Mouse (Mus musculus): ENCODE measurements at regions not wholly inside any gene's neighbourhood (a gene's known extent, or its start where the extent isn't known, plus 50 kb on each side); places are given as distances from the start of the nearest gene placed in this dataset.

GRCm38 (mm10) chr4:55689479-55689878, 157.2 kb upstream of the Klf4 start:
- no peak overlapping the region for H3K4me3 ChIP-seq (ENCODE audit: low read depth, low read length)
- 68% methylated on average over 1 of the region's 1 CpGs for WGBS
- no peaks in the 10 kb centered on the region for H3K4me1 ChIP-seq (replicated peaks; ENCODE audit: control insufficient read depth, insufficient read depth)
- ATAC-seq (ENCODE audit: low FRiP score, low TSS enrichment), result no peak
- TF ChIP-seq EP300 (optimal IDR thresholded peaks at IDR 0.05), result no peak
- no peak for TF ChIP-seq CTCF (IDR thresholded peaks at IDR 0.05; ENCODE audit: low read depth)
- no peaks in the 10 kb centered on the region for H3K36me3 ChIP-seq (ENCODE audit: control insufficient read depth, insufficient read depth, low read length)
- no peak overlapping the region for H3K9ac ChIP-seq (ENCODE audit: low read length)
- no peak overlapping the region for H3K4me2 ChIP-seq (replicated peaks; ENCODE audit: low read depth)
- H3K27ac ChIP-seq (replicated peaks), result no peak overlapping the region
- H3K9me3 ChIP-seq (ENCODE audit: control insufficient read depth, low read length), result no peaks in the 10 kb centered on the region
- DNase-seq (ENCODE audit: low spot score), result no peak
- H3K27me3 ChIP-seq (ENCODE audit: control insufficient read depth, insufficient read depth, low read length), result no peaks in the 10 kb centered on the region

- Histone ChIP-seq H3K4me1 (replicated peaks; ENCODE audit: control insufficient read depth, insufficient read depth) (no peaks in the 10 kb centered on the region), H3K4me2 (replicated peaks; ENCODE audit: low read depth) (no peak overlapping the region), H3K27ac (replicated peaks) (no peak overlapping the region), H3K9me3 (ENCODE audit: control insufficient read depth, low read length) (no peaks in the 10 kb centered on the region), H3K4me3 (ENCODE audit: low read depth, low read length) (no peak overlapping the region), H3K36me3 (ENCODE audit: control insufficient read depth, insufficient read depth, low read length) (no peaks in the 10 kb centered on the region), H3K9ac (ENCODE audit: low read length) (no peak overlapping the region), H3K27me3 (ENCODE audit: control insufficient read depth, insufficient read depth, low read length) (no peaks in the 10 kb centered on the region)
- DNase-seq (ENCODE audit: low spot score), result no peak
- ATAC-seq (ENCODE audit: low FRiP score, low TSS enrichment), result no peak
- WGBS, result 86% methylated on average over 3 of the region's 3 CpGs
- TF ChIP-seq CTCF (IDR thresholded peaks at IDR 0.05; ENCODE audit: low read depth), result no peak
- TF ChIP-seq EP300 (optimal IDR thresholded peaks at IDR 0.05), result no peak
Observed at GRCm38 (mm10) chr4:55686771-55687170, 154.5 kb upstream of the Klf4 start.

- no peak overlapping the region for H3K27ac ChIP-seq (replicated peaks)
- DNase-seq (ENCODE audit: low spot score), result no peak
- whole genome bisulfite sequencing, result 52% methylated on average over 6 of the region's 6 CpGs
- no peak overlapping the region for H3K9ac ChIP-seq (ENCODE audit: low read length)
- no peak overlapping the region for H3K4me2 ChIP-seq (replicated peaks; ENCODE audit: low read depth)
- H3K27me3 ChIP-seq (ENCODE audit: control insufficient read depth, insufficient read depth, low read length), result no peaks in the 10 kb centered on the region
- TF ChIP-seq CTCF (IDR thresholded peaks at IDR 0.05; ENCODE audit: low read depth) (no peak), EP300 (optimal IDR thresholded peaks at IDR 0.05) (no peak)
- no peaks in the 10 kb centered on the region for H3K4me1 ChIP-seq (replicated peaks; ENCODE audit: control insufficient read depth, insufficient read depth)
- ATAC-seq (ENCODE audit: low FRiP score, low TSS enrichment), result no peak
- no peaks in the 10 kb centered on the region for H3K9me3 ChIP-seq (ENCODE audit: control insufficient read depth, low read length)
- no peaks in the 10 kb centered on the region for H3K36me3 ChIP-seq (ENCODE audit: control insufficient read depth, insufficient read depth, low read length)
- no peak overlapping the region for H3K4me3 ChIP-seq (ENCODE audit: low read depth, low read length)
Observed at GRCm38 (mm10) chr4:55672288-55672687, 140.0 kb upstream of the Klf4 start.

GRCm38 (mm10) chr4:55670258-55670657, 138.0 kb upstream of the Klf4 start:
- no peak for ATAC-seq (ENCODE audit: low FRiP score, low TSS enrichment)
- no peaks in the 10 kb centered on the region for H3K27me3 ChIP-seq (ENCODE audit: control insufficient read depth, insufficient read depth, low read length)
- WGBS, result 57% methylated on average over 4 of the region's 4 CpGs
- no peaks in the 10 kb centered on the region for H3K4me1 ChIP-seq (replicated peaks; ENCODE audit: control insufficient read depth, insufficient read depth)
- no peak for DNase-seq (ENCODE audit: low spot score)
- H3K27ac ChIP-seq (replicated peaks), result no peak overlapping the region
- TF ChIP-seq EP300 (optimal IDR thresholded peaks at IDR 0.05) (no peak), CTCF (IDR thresholded peaks at IDR 0.05; ENCODE audit: low read depth) (no peak)
- H3K4me3 ChIP-seq (ENCODE audit: low read depth, low read length), result no peak overlapping the region
- H3K4me2 ChIP-seq (replicated peaks; ENCODE audit: low read depth), result no peak overlapping the region
- H3K36me3 ChIP-seq (ENCODE audit: control insufficient read depth, insufficient read depth, low read length), result no peaks in the 10 kb centered on the region
- H3K9ac ChIP-seq (ENCODE audit: low read length), result no peak overlapping the region
- H3K9me3 ChIP-seq (ENCODE audit: control insufficient read depth, low read length), result no peaks in the 10 kb centered on the region

GRCm38 (mm10) chr4:55664822-55665221, 132.6 kb upstream of the Klf4 start:
- no peaks in the 10 kb centered on the region for H3K36me3 ChIP-seq (ENCODE audit: control insufficient read depth, insufficient read depth, low read length)
- 84% methylated on average over 4 of the region's 4 CpGs for WGBS
- no peak overlapping the region for H3K4me3 ChIP-seq (ENCODE audit: low read depth, low read length)
- H3K9ac ChIP-seq (ENCODE audit: low read length), result no peak overlapping the region
- no peak for ATAC-seq (ENCODE audit: low FRiP score, low TSS enrichment)
- TF ChIP-seq CTCF (IDR thresholded peaks at IDR 0.05; ENCODE audit: low read depth) (no peak), EP300 (optimal IDR thresholded peaks at IDR 0.05) (no peak)
- no peak overlapping the region for H3K27ac ChIP-seq (replicated peaks)
- H3K4me1 ChIP-seq (replicated peaks; ENCODE audit: control insufficient read depth, insufficient read depth), result no peaks in the 10 kb centered on the region
- DNase-seq (ENCODE audit: low spot score), result no peak
- no peaks in the 10 kb centered on the region for H3K9me3 ChIP-seq (ENCODE audit: control insufficient read depth, low read length)
- no peak overlapping the region for H3K4me2 ChIP-seq (replicated peaks; ENCODE audit: low read depth)
- H3K27me3 ChIP-seq (ENCODE audit: control insufficient read depth, insufficient read depth, low read length), result no peaks in the 10 kb centered on the region

- H3K27me3 ChIP-seq (ENCODE audit: control insufficient read depth, insufficient read depth, low read length), result no peaks in the 10 kb centered on the region
- no peaks in the 10 kb centered on the region for H3K4me1 ChIP-seq (replicated peaks; ENCODE audit: control insufficient read depth, insufficient read depth)
- H3K27ac ChIP-seq (replicated peaks), result no peak overlapping the region
- no peaks in the 10 kb centered on the region for H3K9me3 ChIP-seq (ENCODE audit: control insufficient read depth, low read length)
- no peak overlapping the region for H3K9ac ChIP-seq (ENCODE audit: low read length)
- no peak for ATAC-seq (ENCODE audit: low FRiP score, low TSS enrichment)
- TF ChIP-seq EP300 (optimal IDR thresholded peaks at IDR 0.05), result no peak
- TF ChIP-seq CTCF (IDR thresholded peaks at IDR 0.05; ENCODE audit: low read depth), result no peak
- WGBS, result 47% methylated on average over 5 of the region's 5 CpGs
- no peaks in the 10 kb centered on the region for H3K36me3 ChIP-seq (ENCODE audit: control insufficient read depth, insufficient read depth, low read length)
- H3K4me3 ChIP-seq (ENCODE audit: low read depth, low read length), result no peak overlapping the region
- no peak overlapping the region for H3K4me2 ChIP-seq (replicated peaks; ENCODE audit: low read depth)
- DNase-seq (ENCODE audit: low spot score), result no peak
Observed at GRCm38 (mm10) chr4:55663856-55664255, 131.6 kb upstream of the Klf4 start.

Data from stomach, postnatal 0 days (tissue).